Mouse (Mus musculus): ENCODE measurements around the gene Pfn2.
"Not testable (repeated sequence)": the region's sequence is repeated elsewhere in the genome, so short reads cannot be mapped to it uniquely, and the experiment has no call there.

Gene Pfn2

GRCm38 (mm10) chr3:57847760-57848185, at the start of gene Pfn2:
Gene Pfn2 (minus strand): TSS chr3:57848079.
- in situ Hi-C loops (cut with MboI; ENCODE audit: low pct_unique_long_range_greater_than_20kb in 1 of 2, low sequenced_read_pairs in 2 of 2, unreplicated experiment in 1 of 2): loop anchor here in 1 of 2 experiments (25.0 kb wide), 2 partner anchors 185 to 385 kb away; partner anchors contain the start of gene Commd2

- in situ Hi-C loops (cut with MboI; ENCODE audit: low pct_unique_long_range_greater_than_20kb in 1 of 2, low sequenced_read_pairs in 2 of 2, unreplicated experiment in 1 of 2): no loop called here
Measured at GRCm38 (mm10) chr3:57882945-57883344, 35.1 kb upstream of the Pfn2 start.

DNA sequence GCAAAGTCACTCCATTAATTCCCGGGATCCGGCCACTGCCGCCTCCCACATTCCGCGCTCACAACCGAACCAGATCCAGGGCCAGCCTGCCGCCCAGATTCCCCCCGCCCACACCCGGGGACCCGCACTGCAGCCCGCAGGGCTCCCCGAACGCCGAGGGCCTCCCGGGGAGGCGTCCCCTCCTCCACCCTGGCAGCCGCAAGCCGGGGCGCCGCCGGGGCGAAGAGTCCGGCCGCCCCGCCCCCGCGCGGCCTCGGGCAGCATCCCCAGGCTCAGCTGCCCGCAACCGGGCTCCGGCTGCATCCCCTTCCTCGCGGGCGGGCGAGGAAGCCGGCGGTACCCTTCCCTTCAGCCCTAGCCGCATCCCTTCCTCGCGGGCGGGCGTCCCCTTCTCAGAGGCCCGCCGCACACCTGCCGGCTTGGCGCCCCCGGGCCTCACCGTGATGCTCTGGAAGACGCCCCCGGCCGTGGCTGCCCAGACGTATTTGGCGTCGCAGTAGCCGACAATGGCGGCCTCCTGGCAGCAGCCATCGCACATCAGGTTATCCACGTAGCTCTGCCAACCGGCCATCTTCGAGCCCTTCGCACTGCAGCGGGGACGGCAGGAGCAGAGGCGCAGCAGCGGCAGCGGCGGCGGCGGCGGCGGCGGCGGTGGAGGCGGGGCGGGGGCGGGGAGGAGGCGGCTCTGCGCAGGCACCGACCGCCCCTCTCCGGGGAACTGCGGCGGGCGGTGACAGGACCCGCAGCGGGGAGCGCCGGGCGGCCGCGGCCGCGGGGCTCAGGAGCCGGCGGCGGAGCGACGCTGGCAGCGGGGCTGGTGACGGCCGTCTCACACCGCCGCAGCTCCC, 743 bp downstream of the Pfn2 start:
- in situ Hi-C loops (cut with MboI; ENCODE audit: low pct_unique_long_range_greater_than_20kb in 1 of 2, low sequenced_read_pairs in 2 of 2, unreplicated experiment in 1 of 2): loop anchor here in 1 of 2 experiments (25.0 kb wide), 2 partner anchors 185 to 385 kb away; partner anchors contain the start of gene Commd2

- in situ Hi-C loops (cut with MboI; ENCODE audit: low pct_unique_long_range_greater_than_20kb in 1 of 2, low sequenced_read_pairs in 2 of 2, unreplicated experiment in 1 of 2): loop anchor here in 1 of 2 experiments (25.0 kb wide), 2 partner anchors 184 to 384 kb away; partner anchors contain the start of gene Commd2
Measured at GRCm38 (mm10) chr3:57846662-57846911, 1.3 kb downstream of the Pfn2 start.

DNA sequence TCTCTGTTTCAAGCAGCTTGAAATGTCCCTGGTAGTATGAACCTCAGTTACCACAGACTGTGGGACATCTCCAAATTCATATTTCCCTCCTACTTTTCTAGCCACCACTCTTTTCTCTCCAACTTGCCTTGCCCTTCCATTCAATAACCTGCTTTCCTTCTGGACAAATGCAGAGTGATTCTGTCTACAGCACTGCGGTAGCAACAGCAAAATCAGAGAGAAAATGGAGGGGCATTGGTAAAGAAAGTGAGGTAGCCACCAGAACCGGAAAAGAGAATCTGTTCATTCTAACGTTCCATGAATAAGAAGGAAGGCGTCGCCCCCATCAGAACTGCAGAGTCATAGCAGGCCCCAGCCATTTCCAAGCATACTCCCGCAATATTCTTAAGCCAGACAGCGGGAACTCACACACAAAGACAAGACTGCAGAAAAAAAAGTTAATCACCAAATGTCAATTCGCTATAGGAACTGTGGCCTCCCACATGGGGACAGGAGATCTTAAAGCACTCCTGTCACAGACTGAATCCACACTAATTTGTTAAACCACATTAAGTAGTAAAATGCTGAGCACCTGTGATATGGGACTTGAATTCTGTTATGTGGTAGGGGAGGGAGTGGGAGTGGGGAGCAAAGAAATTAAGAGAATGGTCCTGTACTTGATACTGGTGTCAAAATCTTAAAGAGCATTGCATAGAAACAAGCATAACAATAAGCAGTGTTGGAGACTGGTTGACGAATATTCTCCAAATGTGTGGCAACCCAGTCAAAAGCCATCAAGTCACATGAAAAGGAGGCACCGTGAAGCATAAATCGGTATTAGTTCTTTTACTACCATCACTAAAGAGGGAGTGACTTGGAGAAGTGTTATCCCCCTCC, 1.9 kb downstream of the Pfn2 start:
- in situ Hi-C loops (cut with MboI; ENCODE audit: low pct_unique_long_range_greater_than_20kb in 1 of 2, low sequenced_read_pairs in 2 of 2, unreplicated experiment in 1 of 2): loop anchor here in 1 of 2 experiments (25.0 kb wide), 2 partner anchors 184 to 384 kb away; partner anchors contain the start of gene Commd2

DNA sequence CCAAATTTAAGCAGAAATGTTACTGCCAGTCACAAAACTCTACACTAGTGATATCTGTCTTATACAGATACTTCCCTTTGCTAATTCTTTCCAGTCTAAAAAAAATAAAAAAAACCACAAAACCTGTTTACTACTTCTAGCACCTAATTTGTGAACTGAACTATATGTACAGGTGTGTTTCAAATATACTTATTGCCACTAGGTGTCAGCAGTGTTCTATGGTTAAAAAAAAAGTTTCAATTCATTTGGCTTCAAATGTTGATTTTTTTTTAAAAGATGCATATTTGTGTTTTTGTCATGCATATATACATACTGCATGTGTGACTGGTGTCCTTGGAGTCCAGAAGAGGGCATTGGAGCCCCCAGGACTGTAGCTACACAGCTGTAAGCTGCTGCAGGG, 4.1 kb downstream of the Pfn2 start:
- in situ Hi-C loops (cut with MboI; ENCODE audit: low pct_unique_long_range_greater_than_20kb in 1 of 2, low sequenced_read_pairs in 2 of 2, unreplicated experiment in 1 of 2): loop anchor here in 1 of 2 experiments (25.0 kb wide), 2 partner anchors 181 to 381 kb away; partner anchors contain the start of gene Commd2

DNA sequence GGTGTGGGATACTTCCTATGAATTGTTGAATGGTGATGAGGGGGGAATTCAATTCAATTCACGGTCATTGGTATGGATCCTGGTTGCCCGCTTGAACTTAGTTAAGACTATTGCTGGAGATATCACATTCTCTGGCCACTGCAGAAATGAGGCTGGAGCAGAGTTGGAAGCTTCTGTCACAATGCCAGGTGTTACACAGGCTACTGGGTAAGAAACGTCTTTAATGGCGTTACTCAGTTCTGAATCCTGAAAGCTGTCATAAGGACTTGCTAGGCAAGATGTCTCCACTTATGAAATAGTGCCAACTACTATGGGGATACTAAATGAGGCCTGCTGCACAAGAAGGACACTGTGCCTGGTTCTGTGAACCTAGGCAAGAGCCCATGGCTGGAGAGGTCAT, 11.0 kb downstream of the Pfn2 start:
- in situ Hi-C loops (cut with MboI; ENCODE audit: low pct_unique_long_range_greater_than_20kb in 1 of 2, low sequenced_read_pairs in 2 of 2, unreplicated experiment in 1 of 2): loop anchor here (10.0 to 25.0 kb wide), 3 partner anchors 172 to 375 kb away; partner anchors contain the start of gene Commd2 (in 1 of the 2)

GRCm38 (mm10) chr3:57833585-57833984, 14.3 kb downstream of the Pfn2 start:
- in situ Hi-C loops (cut with MboI; ENCODE audit: low pct_unique_long_range_greater_than_20kb in 1 of 2, low sequenced_read_pairs in 2 of 2, unreplicated experiment in 1 of 2): loop anchor here (10.0 to 25.0 kb wide), 3 partner anchors 169 to 371 kb away; partner anchors contain the start of gene Commd2 (in 1 of the 2)

- in situ Hi-C loops (cut with MboI; ENCODE audit: low pct_unique_long_range_greater_than_20kb in 1 of 2, low sequenced_read_pairs in 2 of 2, unreplicated experiment in 1 of 2): loop anchor here in 1 of 2 experiments (25.0 kb wide), 2 partner anchors 164 to 364 kb away; partner anchors contain the start of gene Commd2
Measured at GRCm38 (mm10) chr3:57825866-57826265, 22.0 kb downstream of the Pfn2 start.

- in situ Hi-C loops (cut with MboI; ENCODE audit: low pct_unique_long_range_greater_than_20kb in 1 of 2, low sequenced_read_pairs in 2 of 2, unreplicated experiment in 1 of 2): no loop called here
Measured at GRCm38 (mm10) chr3:57815447-57815846, 32.4 kb downstream of the Pfn2 start.

DNA sequence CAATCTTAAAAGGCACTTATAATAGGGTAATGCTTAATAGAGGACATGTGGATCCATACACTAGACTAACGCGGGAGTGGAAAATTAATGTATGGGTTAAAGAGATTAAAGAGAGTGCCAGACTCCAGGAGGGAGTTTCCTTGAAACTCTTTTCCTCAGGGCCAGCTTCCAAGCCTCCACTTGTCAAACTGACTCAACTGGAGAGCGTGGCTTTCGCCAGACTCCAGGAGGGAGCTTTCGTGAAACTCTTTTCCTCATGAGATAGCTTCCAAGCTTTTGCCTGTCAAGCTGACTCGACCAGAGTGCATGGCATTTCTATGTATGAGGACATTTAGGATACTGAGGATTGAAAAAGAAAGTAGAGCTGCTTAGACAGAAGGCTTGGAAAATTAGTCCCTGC, 52.8 kb downstream of the Pfn2 start:
- in situ Hi-C loops (cut with MboI; ENCODE audit: low pct_unique_long_range_greater_than_20kb in 1 of 2, low sequenced_read_pairs in 2 of 2, unreplicated experiment in 1 of 2): not testable (repeated sequence)

Data from mouse embryonic stem cell (cell line).